Mouse (Mus musculus): ENCODE measurements around the gene Adipor1.
"Not testable (repeated sequence)": the region's sequence is repeated elsewhere in the genome, so short reads cannot be mapped to it uniquely, and the experiment has no call there.

DNA sequence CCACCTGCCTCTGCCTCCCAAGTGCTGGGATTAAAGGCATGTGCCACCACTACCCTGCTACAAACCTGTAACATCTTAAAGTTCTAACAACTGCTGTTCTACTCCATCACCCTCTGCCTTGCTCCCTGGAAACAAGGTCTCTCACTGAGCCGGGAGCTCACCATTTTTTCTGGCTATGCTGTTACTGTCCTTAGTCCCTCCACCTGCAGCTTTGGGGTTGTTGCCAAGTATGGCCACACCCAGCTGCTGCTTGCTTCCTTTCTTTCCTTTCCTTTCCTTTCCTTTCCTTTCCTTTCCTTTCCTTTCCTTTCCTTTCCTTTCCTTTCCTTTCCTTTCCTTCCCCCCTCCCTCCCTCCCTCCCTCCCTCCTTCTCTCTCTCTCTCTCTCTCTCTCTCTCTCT, 28.1 kb downstream of the Adipor1 start:
- not testable (repeated sequence) for TF ChIP-seq CTCF (IDR thresholded peaks at IDR 0.05; ENCODE audit: low read depth, low read length); GATA2 (IDR thresholded peaks at IDR 0.05; ENCODE audit: borderline replicate concordance, low read depth, low read length); GATA1 (IDR thresholded peaks at IDR 0.05; ENCODE audit: borderline replicate concordance, low read length)
